In genomic region chr10:59930996-59931395, GRCm38 (mm10) we compare ENCODE assay signal across 10 mouse cellular contexts. TPM values are rescaled to one million over a fixed set of nuclear protein-coding genes. Genes with fewer than 3 reads are reported as not detected.
DNase-seq lines count a peak whose midpoint lies in the region; ATAC-seq and TF ChIP-seq lines count a peak whose summit lies in the region.
"Had no signal": no experiment of that assay in that cellular context is flagged by ENCODE, and none has a peak within 500 bp of the region (broad histone marks: within the 10 kb centered on the region; RNA-seq: fewer than 3 reads in every experiment).

No protein-coding gene starts in this region.

- no peaks in the 10 kb centered on the region for H3K36me3 ChIP-seq in embryonic facial prominence, embryonic 12.5 days
- no peaks in the 10 kb centered on the region for H3K36me3 ChIP-seq in thymus, adult 2 months (ENCODE audit: control insufficient read depth, insufficient read depth, low read length)
- no peaks in the 10 kb centered on the region for H3K36me3 ChIP-seq in liver, embryonic 11.5 days (ENCODE audit: control insufficient read depth, insufficient read depth, low read length)

- H3K9ac ChIP-seq in embryonic facial prominence, embryonic 12.5 days: no peak overlapping the region
- no peak overlapping the region for H3K9ac ChIP-seq in liver, embryonic 11.5 days (ENCODE audit: low read depth, low read length)

- no peak for TF ChIP-seq POLR2A in thymus, adult 2 months (IDR thresholded peaks at IDR 0.05; ENCODE audit: control insufficient read depth, extremely low read depth, insufficient read depth, low read length, poor library complexity)

- ATAC-seq in embryonic facial prominence, embryonic 12.5 days (ENCODE audit: insufficient number of reproducible peaks, insufficient read depth, low FRiP score, low TSS enrichment): peak; percentile 83
- no peak for ATAC-seq in liver, embryonic 11.5 days (replicated peaks; ENCODE audit: low FRiP score)

- intact Hi-C loops in left cerebral cortex, adult 2 months (cut with DNase I): no loop called here
- intact Hi-C loops in left cerebral cortex, postnatal 36 days (cut with DNase I): no loop called here

- H3K4me3 ChIP-seq in left cerebral cortex, adult 2 months: peak overlapping the region; percentile 5; the same call in 1 of the 2 replicates
- no peak overlapping the region for H3K4me3 ChIP-seq in embryonic facial prominence, embryonic 12.5 days
- no peak overlapping the region for H3K4me3 ChIP-seq in thymus, adult 2 months (ENCODE audit: control insufficient read depth, insufficient read depth, low read length)
- H3K4me3 ChIP-seq in liver, embryonic 11.5 days (ENCODE audit: low read depth, low read length): no peak overlapping the region

- H3K4me1 ChIP-seq in embryonic facial prominence, embryonic 12.5 days: peaks cover 1% of the 10 kb centered on the region; the same call in 1 of the 2 replicates
- H3K4me1 ChIP-seq in thymus, adult 2 months (replicated peaks; ENCODE audit: control insufficient read depth, insufficient read depth, low read length): peaks cover 19% of the 10 kb centered on the region
- no peaks in the 10 kb centered on the region for H3K4me1 ChIP-seq in liver, embryonic 11.5 days (replicated peaks; ENCODE audit: control insufficient read depth, insufficient read depth, low read length)

- no peak overlapping the region for H3K4me2 ChIP-seq in embryonic facial prominence, embryonic 12.5 days (replicated peaks)
- H3K4me2 ChIP-seq in liver, embryonic 11.5 days: no peak overlapping the region

- TF ChIP-seq CTCF in left cerebral cortex, adult 2 months (IDR thresholded peaks at IDR 0.05): no peak
- TF ChIP-seq CTCF in thymus, adult 2 months (IDR thresholded peaks at IDR 0.05; ENCODE audit: borderline replicate concordance, control insufficient read depth, extremely low read depth, insufficient read depth, low read length, poor library complexity): no peak

- 0 out of 2 replicates have a peak overlapping the region, but pooled peaks have one; percentile 44 for H3K27ac ChIP-seq in left cerebral cortex, adult 2 months
- H3K27ac ChIP-seq in embryonic facial prominence, embryonic 12.5 days: no peak overlapping the region
- H3K27ac ChIP-seq in thymus, adult 2 months (ENCODE audit: control insufficient read depth, insufficient read depth, low read length): no peak overlapping the region
- no peak overlapping the region for H3K27ac ChIP-seq in liver, embryonic 11.5 days (ENCODE audit: low read depth, low read length)
- H3K27ac ChIP-seq: macrophage had no signal

- WGBS in embryonic facial prominence, embryonic 12.5 days: 28% methylated on average over 10 of the region's 10 CpGs
- 90% methylated on average over 10 of the region's 10 CpGs for WGBS in thymus, adult 2 months
- 44% methylated on average over 10 of the region's 10 CpGs for WGBS in liver, embryonic 11.5 days

- no peaks in the 10 kb centered on the region for H3K27me3 ChIP-seq in embryonic facial prominence, embryonic 12.5 days
- no peaks in the 10 kb centered on the region for H3K27me3 ChIP-seq in thymus, adult 2 months (ENCODE audit: control insufficient read depth, insufficient read depth, low read length)
- no peaks in the 10 kb centered on the region for H3K27me3 ChIP-seq in liver, embryonic 11.5 days (replicated peaks; ENCODE audit: control insufficient read depth, insufficient read depth, low read length)

- no peaks in the 10 kb centered on the region for H3K9me3 ChIP-seq in embryonic facial prominence, embryonic 12.5 days
- H3K9me3 ChIP-seq in liver, embryonic 11.5 days (ENCODE audit: control insufficient read depth, low read length): no peaks in the 10 kb centered on the region

- DNase-seq in left cerebral cortex, adult 2 months (ENCODE audit: extremely low spot score in 1 of 2, low spot score in 2 of 2): no peak
- no peak for DNase-seq in left cerebral cortex, adult 11 months (ENCODE audit: low spot score)
- peak; percentile 29 to 33 for DNase-seq in left cerebral cortex, postnatal 36 days (ENCODE audit: low spot score in 2 of 2)
- DNase-seq in retina, embryonic 14.5 days (ENCODE audit: low spot score): peak; percentile 50
- DNase-seq in thymus, adult 2 months: no peak
- no peak for DNase-seq in liver, embryonic 11.5 days (ENCODE audit: low spot score)
- no peak for DNase-seq in thymus, postnatal 14 days
- DNase-seq: kidney, adult 8-10 months had no signal

RNA-seq across cellular contexts. Expression of gene Ddit4, which starts 20.6 kb away (rescaled TPM):
- total RNA-seq in left cerebral cortex, adult 2 months (2021): 10 to 100 TPM; 46.9 to 71.1 TPM
- 81.2 and 92.3 TPM in 2 replicates for polyA plus RNA-seq in embryonic facial prominence, embryonic 12.5 days (2016; fragmentation: Nextera tagmentation; extraction: Ambion mirVana)
- 10 to 100 TPM; 33.5 to 58.5 TPM for total RNA-seq in left cerebral cortex, postnatal 36 days (2021)
- 157 and 190 TPM in 2 replicates for polyA plus RNA-seq in thymus, adult 2 months (2012; rRNA removed)
- 2.7 and 4.3 TPM in 2 replicates for polyA plus RNA-seq in liver, embryonic 11.5 days (2014; fragmentation: Nextera tagmentation; extraction: Ambion mirVana)

RNA-seq across cellular contexts. Expression of gene Dnajb12, which starts 51.6 kb away (rescaled TPM):
- total RNA-seq in left cerebral cortex, adult 2 months (2021): 10 to 100 TPM; 50.6 to 52.2 TPM
- polyA plus RNA-seq in embryonic facial prominence, embryonic 12.5 days (2016; fragmentation: Nextera tagmentation; extraction: Ambion mirVana): 18.9 and 19.9 TPM in 2 replicates
- total RNA-seq in left cerebral cortex, postnatal 36 days (2021): 10 to 100 TPM; 51.8 to 56.0 TPM
- 44.6 and 50.4 TPM in 2 replicates for polyA plus RNA-seq in thymus, adult 2 months (2012; rRNA removed)
- polyA plus RNA-seq in liver, embryonic 11.5 days (2014; fragmentation: Nextera tagmentation; extraction: Ambion mirVana): 27.4 and 30.2 TPM in 2 replicates

Comparison
In these comparisons a context has a peak if more than half of its experiments do, and no peak if none do; other contexts are left out.
1. DNase-seq: peak in left cerebral cortex, postnatal 36 days (2 of 2) and retina, embryonic 14.5 days (single experiment); none in left cerebral cortex, adult 2 months (0 of 2), left cerebral cortex, adult 11 months (single experiment), thymus, adult 2 months (single experiment), liver, embryonic 11.5 days (single experiment) and thymus, postnatal 14 days (single experiment).
2. RNA of gene Ddit4, which starts 20.6 kb away (polyA plus RNA-seq): 157 to 190 TPM in thymus, adult 2 months and 81.2 to 92.3 TPM in embryonic facial prominence, embryonic 12.5 days; 2.7 to 4.3 TPM in liver, embryonic 11.5 days; every median in the first group is over 10 times any median in the second.